Mouse (Mus musculus): Measurements from ENCODE around the gene Zfyve26.
"Not testable (repeated sequence)": the region's sequence is repeated elsewhere in the genome, so short reads cannot be mapped to it uniquely, and the experiment has no call there.

The Zfyve26 gene

DNA sequence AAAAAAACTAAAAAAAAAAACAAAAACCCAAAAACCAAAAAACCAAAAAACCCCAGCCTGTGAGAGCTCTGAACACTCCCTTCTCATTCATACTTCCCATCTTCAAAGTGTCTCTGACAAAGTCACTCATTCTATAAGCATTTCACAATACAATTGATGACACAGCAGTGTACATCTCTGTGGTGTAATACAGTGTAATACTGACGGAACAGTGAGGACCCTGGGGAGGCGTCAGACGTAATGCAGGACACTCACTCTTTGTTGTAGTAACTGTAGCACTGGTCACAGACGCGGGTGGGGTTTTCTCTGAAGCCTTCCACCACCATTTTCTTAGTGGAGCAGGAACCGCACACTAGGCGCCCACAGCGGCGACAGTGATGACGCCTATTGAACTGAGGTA, 41.1 kb downstream of the Zfyve26 start:
- no peak for DNase-seq

DNA sequence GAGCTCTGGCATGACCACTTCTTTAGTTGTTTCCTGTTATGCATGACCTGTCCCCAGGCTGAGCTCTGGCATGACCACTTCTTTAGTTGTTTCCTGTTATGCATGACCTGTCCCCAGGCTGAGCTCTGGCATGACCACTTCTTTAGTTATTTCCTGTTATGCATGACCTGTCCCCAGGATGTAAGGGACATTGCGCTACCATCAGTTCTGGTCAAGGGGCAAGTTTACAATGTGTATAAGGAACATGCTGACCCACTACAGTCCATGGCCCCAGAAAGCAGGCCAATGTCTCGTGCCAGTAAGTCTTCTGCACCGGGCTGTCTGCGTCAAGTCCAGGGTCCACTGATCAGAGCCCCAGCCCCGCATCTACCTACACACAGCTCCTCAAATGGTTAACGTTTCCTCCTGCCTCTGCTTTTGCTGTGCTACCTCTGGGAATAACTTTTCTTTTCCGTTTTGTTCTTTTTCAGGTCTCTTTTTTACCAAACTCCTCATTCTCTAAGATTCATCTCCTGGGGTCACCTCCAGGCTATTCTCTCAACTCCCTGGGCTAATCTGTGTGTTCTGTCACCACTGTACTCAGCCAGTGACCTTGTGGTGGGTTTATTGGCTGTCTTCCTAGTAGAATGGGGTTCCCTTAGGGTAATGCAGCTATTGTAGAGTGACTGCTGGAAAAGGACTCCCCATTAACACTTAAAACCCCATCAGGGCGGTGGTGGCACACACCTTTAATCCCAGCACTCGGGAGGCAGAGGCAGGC, 42.6 kb downstream of the Zfyve26 start:
- DNase-seq = no peak

DNA sequence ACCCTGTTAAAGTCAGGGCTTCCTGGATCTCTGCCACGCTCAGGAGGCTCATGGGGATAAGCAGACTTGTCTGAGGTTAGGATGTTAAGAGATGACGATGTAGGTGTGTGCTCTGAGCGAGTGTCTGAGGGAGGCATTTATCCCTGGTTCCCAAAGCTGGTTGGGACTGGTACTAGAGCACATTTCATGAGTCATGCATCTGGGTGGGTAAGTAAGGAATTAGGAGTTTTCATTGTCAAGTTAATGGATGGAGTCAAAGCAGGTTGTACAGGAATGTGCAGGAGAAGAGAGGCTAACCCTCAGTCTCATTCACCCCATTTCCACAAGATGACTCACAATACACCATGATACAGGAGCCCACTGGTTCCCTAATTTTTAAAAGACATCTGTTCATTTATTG, 48.0 kb downstream of the Zfyve26 start:
- DNase-seq = no peak

DNA sequence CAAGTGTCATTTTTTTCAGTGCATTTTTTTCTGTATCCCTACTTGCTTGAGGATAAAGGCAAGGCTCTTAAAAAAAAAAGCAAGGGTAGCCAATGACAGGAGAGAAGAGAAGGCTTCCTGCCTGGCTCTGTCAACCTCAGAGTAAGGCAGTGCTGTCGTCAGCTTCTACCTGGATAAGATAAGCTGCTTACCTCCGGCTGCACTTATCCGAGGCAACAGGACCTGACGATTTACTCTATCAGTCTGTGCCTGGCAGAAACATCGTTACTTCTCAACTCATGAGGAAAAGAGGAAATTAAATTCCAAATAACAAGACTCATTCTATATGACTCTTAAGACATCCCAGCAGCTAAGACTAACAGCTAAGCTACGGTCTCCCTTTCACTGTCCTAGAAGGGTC, 53.2 kb downstream of the Zfyve26 start:
- no peak for DNase-seq

DNA sequence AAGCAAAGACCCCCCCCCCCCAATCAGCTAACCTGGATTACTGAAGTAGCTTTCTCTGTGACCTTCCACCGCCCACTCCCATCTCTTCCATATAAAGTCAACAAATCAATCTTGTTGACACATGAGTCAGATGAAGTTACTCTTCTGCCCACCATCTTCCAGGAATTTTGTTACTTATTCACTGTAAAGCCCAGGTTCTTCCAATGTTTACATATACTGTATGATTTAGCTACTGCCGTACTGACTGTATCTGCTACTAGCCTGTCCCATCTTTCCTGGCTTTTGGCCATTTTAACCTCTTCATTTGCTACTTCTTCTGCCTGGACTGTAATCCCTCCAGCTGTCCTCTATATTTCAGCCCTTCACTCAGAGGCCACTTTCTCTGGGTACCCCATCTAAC, 54.1 kb downstream of the Zfyve26 start:
- no peak for DNase-seq

DNA sequence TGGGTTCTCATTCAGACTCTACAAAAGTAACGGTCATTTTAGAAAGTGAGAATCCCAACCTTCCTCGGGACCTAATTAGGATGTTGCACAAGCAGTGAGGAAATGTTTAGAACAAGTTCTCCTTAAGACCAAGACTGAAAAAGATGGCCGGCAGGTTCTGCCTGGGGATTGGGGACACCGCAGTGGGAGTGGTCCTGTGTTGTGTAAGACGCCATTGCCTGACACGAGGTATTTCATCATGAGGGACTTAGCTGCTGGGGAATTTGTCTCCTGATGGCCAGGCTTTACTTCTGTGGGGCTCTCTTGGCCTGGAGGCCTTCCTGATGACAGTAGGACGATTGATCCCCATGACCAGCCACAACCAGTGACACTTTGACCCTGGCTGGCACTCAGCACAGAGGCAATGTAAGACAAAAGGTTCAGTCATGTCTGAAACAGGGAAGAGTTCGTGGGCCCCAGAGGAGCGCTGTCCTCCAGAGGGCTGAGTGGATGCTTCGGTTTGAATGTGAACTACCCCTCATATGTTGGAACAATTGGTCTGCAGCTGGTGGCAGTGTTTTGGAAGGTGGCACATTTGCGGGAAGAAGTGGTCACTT, 60.5 kb downstream of the Zfyve26 start:
- DNase-seq = peak; percentile 11

DNA sequence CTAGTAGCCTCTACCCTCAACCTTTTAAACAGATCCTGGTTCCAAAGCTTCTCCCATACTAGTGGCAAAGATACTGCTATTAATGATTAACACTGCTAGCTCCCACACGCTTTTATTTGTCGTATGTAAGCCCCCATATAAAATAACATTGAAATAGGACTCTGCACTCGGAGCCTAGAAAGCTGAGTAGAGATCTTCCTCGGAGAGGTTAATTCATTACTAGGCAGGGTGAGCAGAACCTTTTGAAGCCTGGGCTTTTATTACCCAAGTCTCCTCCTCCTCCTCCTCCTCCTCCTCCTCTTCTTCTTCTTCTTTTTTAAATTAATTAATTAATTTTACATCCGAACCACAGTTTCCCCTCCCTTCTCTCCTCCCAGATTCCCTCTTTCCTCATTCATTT, 78.6 kb downstream of the Zfyve26 start:
- no peak for DNase-seq

DNA sequence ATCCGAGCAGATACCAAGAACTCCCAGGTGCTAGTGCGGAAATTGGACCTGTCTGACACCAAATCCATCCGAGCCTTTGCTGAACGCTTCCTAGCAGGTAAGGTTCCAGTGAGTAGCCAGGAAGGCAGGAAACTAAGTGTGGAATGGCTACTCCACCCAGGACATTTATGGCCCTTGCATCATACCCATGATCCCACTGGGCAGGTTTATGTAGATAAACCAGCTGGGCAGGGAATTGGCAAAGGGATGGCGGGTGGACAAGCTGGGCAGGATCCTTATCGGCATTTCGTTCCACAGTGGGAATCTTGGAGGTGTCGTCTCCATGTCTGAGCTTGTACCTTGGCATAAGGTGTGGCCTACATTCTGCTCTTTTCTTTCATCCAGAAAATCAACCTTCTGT, 84.7 kb downstream of the Zfyve26 start:
- no peak for DNase-seq

DNA sequence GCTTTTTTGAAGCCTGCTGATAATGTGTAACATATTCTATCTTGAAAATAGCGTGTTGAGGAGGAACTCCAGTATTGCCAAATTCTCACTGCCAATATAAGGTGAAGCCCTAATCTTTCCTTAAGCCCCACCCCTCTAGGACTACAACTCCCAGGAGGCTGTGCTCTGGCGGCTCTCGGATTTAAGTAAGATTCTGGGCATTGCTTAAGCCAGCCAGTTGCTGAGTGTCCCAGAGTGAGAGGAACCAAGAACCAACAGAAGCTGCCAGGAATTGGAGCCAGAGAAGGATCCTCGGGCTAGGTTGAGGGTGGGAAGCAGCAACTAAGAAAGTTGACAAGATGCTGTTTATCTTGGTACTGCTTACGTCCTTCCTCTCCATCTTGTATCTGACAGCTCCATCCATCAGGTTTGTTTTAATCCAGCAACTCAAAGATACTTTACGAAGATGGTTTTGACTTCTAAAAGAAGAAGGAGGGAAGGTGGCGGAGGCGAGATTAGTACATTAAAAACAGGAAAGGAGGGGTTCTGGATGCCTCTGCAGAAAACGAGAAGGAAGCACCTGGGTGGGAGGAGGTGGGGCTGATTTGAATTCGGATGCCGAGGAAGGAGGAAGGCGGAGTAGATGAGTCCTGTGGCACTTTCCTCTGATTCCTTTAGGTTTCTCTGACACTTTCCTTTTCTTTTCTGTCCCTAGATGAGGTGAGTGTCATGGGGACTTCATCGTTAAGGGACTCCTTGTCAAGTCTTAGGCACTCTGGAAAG, 87.2 kb downstream of the Zfyve26 start, which contains the start of gene Rdh12:
TSS of gene Rdh12 (plus strand) at position 212 of the 762 bp plus-strand sequence.
- peak; percentile 65 for DNase-seq

DNA sequence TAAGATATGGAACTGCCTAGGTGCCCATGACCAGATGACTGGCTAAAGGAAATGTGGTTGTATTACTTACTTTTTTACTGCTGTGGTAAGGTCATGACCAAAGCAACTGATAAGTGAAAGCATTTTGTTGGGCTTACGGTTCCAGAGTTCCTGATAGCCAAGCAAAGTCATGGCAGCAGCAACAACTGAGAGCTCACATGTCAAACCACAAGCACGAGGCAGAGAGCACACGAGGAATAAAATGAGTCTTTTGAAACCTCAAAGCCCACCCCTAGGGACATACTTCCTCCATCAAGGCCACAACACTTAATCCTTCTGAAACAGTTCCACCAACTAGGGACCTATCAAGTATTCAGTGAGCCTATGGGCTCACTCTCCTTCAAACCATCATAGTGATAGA, 94.2 kb downstream of the Zfyve26 start:
- DNase-seq = no peak

DNA sequence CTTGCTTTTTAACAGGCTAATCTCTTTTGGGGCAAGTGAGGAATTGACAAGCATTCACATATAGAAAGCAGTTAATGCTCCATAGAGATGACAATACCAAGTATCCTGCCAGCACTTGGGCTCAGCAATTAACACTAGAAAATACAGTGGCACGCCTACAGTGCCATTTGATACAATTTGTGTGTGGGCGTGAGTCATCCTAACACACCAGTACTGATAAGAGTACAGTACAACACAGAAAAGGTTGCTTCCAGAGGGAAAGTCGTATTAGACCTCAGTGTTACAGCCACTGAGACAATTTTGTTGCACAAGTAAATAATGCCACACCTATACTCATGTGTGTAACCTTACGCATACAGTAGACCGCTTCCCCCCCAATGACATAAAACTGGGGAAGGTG, 99.0 kb downstream of the Zfyve26 start:
- DNase-seq = no peak

DNA sequence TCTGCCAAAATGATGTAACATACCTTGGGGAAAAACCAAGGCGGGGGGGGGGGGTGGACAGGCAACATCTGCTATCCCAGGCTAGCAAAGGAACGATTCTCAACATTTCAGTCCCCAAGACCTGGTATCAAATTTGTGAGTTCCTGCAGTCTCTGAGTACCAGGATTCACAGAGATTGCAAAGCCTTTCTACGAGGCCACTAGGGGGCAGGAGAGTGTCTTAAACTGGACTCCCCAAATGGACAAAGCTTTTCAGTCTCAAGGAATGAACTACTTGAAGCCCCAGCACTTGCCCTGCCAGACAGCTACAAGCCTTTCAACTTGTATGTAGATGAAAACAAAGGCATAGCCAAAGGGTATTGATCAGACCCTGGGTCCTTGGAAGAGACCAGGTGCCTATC, 102.7 kb downstream of the Zfyve26 start:
- DNase-seq = peak; percentile 84

DNA sequence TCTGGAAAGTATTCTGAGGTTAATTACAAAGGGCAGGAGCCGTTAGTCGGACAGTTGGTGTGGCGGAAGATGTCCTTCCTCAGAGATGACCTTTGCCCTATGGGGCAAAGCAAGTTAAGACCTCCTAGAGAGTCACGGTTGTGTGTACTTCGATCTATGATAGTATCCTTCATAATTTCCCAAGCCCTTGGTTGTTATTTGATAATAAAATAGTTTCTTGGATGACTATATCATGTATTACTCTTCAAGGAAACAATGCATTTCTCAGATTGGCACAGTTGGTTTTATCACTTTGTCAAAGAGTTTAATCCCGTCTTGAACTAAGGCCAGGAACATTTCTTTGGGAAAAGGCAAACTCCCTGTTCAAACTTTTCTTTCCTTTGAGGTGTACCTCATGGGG, 103.9 kb downstream of the Zfyve26 start, which contains the start of gene Rdh11:
TSS of gene Rdh11 (minus strand) at position 101 of the 400 bp plus-strand sequence.
- DNase-seq = no peak

DNA sequence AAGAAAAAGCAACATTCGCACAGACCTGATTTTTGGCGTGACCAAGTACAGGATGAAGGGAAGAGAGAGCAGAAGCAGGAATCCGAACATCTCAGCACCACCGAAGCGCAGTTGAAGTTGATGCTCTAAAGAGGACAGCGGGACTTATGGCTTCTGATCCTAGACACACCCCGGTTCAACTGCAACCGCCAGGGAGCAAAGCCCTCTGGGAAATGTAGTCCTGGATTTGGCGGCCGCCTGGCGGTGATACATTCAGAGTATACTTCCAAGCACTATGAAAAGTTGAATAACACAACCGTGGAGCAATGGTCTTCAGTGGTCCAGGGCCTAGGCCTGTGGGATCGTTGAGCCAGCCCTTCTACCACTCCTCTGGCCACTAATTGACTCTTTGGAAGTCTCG, 104.4 kb downstream of the Zfyve26 start:
- DNase-seq = peak; percentile 90

DNA sequence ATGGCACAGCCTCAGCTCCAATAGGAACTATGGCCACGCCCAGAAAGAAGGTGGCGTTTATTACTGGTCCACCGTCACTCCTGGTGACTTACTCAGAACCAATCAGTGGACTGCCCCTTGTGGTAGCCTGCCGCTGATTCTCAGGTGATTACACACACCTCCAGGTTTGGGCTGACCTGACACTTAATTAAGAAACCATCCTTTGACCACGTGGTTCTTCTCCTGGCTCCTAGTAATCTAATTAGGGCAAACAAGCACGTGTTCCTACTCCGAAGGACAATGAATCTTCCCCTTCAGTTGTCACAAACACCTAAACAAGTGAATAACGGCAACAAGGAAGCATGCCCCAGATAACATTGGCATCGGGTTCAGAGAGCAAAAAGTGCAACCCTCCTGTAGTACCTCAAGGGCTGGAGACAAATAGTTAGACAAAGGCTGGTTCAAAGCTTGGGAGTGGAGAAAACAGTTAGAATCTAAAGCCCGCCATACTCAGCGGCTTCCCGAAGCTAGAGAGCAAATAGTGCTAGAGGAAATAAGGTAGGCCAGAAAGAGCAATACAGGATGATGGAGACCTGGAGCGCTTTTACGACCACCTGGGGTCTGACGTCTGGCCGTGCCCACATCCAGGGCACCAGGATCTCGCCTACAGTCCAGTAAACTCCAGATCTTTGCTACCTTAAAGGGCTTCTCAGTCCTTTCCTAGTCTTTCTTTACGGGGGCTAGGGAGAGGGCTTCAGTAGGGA, 105.0 kb downstream of the Zfyve26 start:
- DNase-seq = peak; percentile 86

DNA sequence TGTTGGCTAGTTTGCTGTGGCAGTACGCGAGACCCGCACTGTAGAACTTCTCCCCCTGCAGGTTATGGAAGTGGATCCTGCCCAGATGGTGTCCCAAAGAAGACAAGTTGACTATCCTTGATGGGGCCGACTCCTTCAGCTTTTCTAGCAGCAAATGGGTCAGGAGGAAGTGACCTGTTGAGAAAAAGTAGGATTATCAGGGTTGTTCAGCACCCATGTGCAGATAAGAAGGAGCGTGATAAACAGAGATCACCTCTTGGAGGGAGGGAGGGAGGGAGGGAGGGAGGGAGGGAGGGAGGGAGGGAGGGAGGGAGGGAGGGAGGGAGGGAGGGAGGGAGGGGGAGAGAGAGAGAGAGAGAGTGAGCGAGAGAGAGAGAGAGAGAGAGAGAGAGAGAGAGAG, 110.9 kb downstream of the Zfyve26 start:
- DNase-seq = not testable (repeated sequence)
